In genomic region chr3:89868357-89868756, GRCm38 (mm10) we compare ENCODE assay signal across 7 mouse cellular contexts. TPM values are rescaled to one million over a fixed set of nuclear protein-coding genes. Genes with fewer than 3 reads are reported as not detected.
DNase-seq lines count a peak whose midpoint lies in the region; ATAC-seq and TF ChIP-seq lines count a peak whose summit lies in the region.

No protein-coding gene starts in this region.

- no peak overlapping the region for H3K4me3 ChIP-seq in liver, embryonic 13.5 days (replicated peaks)
- H3K4me3 ChIP-seq in liver, embryonic 12.5 days, result no peak overlapping the region
- no peak overlapping the region for H3K4me3 ChIP-seq in heart, postnatal 0 days (ENCODE audit: low read depth, low read length)
- no peak overlapping the region for H3K4me3 ChIP-seq in midbrain, embryonic 11.5 days (ENCODE audit: low read depth, low read length)

- DNase-seq in liver, embryonic 13.5 days, result no peak
- peak; percentile 40 for DNase-seq in embryo, embryonic 11 days
- no peak for DNase-seq in heart, postnatal 0 days (ENCODE audit: low spot score)
- peak; percentile 41 for DNase-seq in mesoderm, embryonic 11.5 days (ENCODE audit: low read depth, low spot score)
- DNase-seq in spleen, adult 18-20 months, result no peak
- no peak for DNase-seq in midbrain, embryonic 11.5 days (ENCODE audit: low spot score, missing footprints)

- H3K36me3 ChIP-seq in liver, embryonic 13.5 days, result 0 out of 2 replicates have a peak, but pooled peaks cover 5% of the 10 kb centered on the region
- peaks cover 6% of the 10 kb centered on the region for H3K36me3 ChIP-seq in liver, embryonic 12.5 days
- H3K36me3 ChIP-seq in heart, postnatal 0 days (replicated peaks; ENCODE audit: control insufficient read depth, insufficient read depth, low read length), result no peaks in the 10 kb centered on the region
- H3K36me3 ChIP-seq in midbrain, embryonic 11.5 days (ENCODE audit: control insufficient read depth, insufficient read depth, low read length), result no peaks in the 10 kb centered on the region

- H3K9me3 ChIP-seq in liver, embryonic 13.5 days (replicated peaks), result 0 out of 2 replicates have a peak, but pooled peaks cover 7% of the 10 kb centered on the region
- H3K9me3 ChIP-seq in liver, embryonic 12.5 days (replicated peaks), result peaks cover 6% of the 10 kb centered on the region; the same call in 1 of the 2 replicates
- H3K9me3 ChIP-seq in heart, postnatal 0 days (replicated peaks; ENCODE audit: control insufficient read depth, low read length), result peaks cover 5% of the 10 kb centered on the region; the same call in 1 of the 2 replicates
- no peaks in the 10 kb centered on the region for H3K9me3 ChIP-seq in midbrain, embryonic 11.5 days (ENCODE audit: control insufficient read depth, low read length)

- no peaks in the 10 kb centered on the region for H3K27me3 ChIP-seq in liver, embryonic 13.5 days
- H3K27me3 ChIP-seq in liver, embryonic 12.5 days (replicated peaks), result peaks cover 4% of the 10 kb centered on the region; the same call in 1 of the 2 replicates
- no peaks in the 10 kb centered on the region for H3K27me3 ChIP-seq in heart, postnatal 0 days (ENCODE audit: control insufficient read depth, insufficient read depth, low read length)
- H3K27me3 ChIP-seq in midbrain, embryonic 11.5 days (ENCODE audit: control insufficient read depth, insufficient read depth, low read length), result 0 out of 2 replicates have a peak, but pooled peaks cover 2% of the 10 kb centered on the region

- H3K9ac ChIP-seq in liver, embryonic 13.5 days, result no peak overlapping the region
- H3K9ac ChIP-seq in liver, embryonic 12.5 days, result no peak overlapping the region
- no peak overlapping the region for H3K9ac ChIP-seq in heart, postnatal 0 days (replicated peaks; ENCODE audit: low read depth, low read length)
- H3K9ac ChIP-seq in midbrain, embryonic 11.5 days (ENCODE audit: low read length), result no peak overlapping the region

- H3K27ac ChIP-seq in liver, embryonic 13.5 days, result peak overlapping the region; percentile 13; the same call in 1 of the 2 replicates
- H3K27ac ChIP-seq in liver, embryonic 12.5 days, result no peak overlapping the region
- H3K27ac ChIP-seq in heart, postnatal 0 days (ENCODE audit: low read depth), result no peak overlapping the region
- H3K27ac ChIP-seq in midbrain, embryonic 11.5 days (ENCODE audit: low read depth, low read length), result no peak overlapping the region

- H3K4me1 ChIP-seq in liver, embryonic 13.5 days (replicated peaks), result peaks cover 64% of the 10 kb centered on the region
- H3K4me1 ChIP-seq in liver, embryonic 12.5 days, result peaks cover 62% of the 10 kb centered on the region
- H3K4me1 ChIP-seq in heart, postnatal 0 days (ENCODE audit: control insufficient read depth, insufficient read depth), result peaks cover 14% of the 10 kb centered on the region
- H3K4me1 ChIP-seq in midbrain, embryonic 11.5 days (ENCODE audit: control insufficient read depth, insufficient read depth, low read length), result no peaks in the 10 kb centered on the region

- H3K4me2 ChIP-seq in liver, embryonic 13.5 days, result no peak overlapping the region
- H3K4me2 ChIP-seq in liver, embryonic 12.5 days, result no peak overlapping the region
- 0 out of 2 replicates have a peak overlapping the region, but pooled peaks have one; percentile 6 for H3K4me2 ChIP-seq in heart, postnatal 0 days (ENCODE audit: low read depth, low read length)
- no peak overlapping the region for H3K4me2 ChIP-seq in midbrain, embryonic 11.5 days

- WGBS in liver, embryonic 13.5 days (ENCODE audit: insufficient replicate concordance), result 51% methylated on average over 7 of the region's 7 CpGs
- WGBS in liver, embryonic 12.5 days (ENCODE audit: insufficient replicate concordance), result 48% methylated on average over 7 of the region's 7 CpGs
- 6% methylated on average over 7 of the region's 7 CpGs for WGBS in heart, postnatal 0 days
- WGBS in midbrain, embryonic 11.5 days, result 29% methylated on average over 7 of the region's 7 CpGs

- no peak for TF ChIP-seq CTCF in heart, postnatal 0 days (IDR thresholded peaks at IDR 0.05; ENCODE audit: low read depth)

- TF ChIP-seq EP300 in heart, postnatal 0 days (IDR thresholded peaks at IDR 0.05; ENCODE audit: low read depth), result no peak

- ATAC-seq in liver, embryonic 13.5 days (ENCODE audit: low read depth), result no peak
- no peak for ATAC-seq in liver, embryonic 12.5 days
- peak; percentile 52; the same call in 1 of the 2 replicates for ATAC-seq in heart, postnatal 0 days (ENCODE audit: insufficient read depth, low read depth)
- no peak for ATAC-seq in midbrain, embryonic 11.5 days (ENCODE audit: low FRiP score)

RNA-seq across cellular contexts. Expression of gene She, which starts 37.2 kb away (rescaled TPM):
- 1.0 and 1.1 TPM in 2 replicates for polyA plus RNA-seq in liver, embryonic 13.5 days (2015; fragmentation: Nextera tagmentation; extraction: Ambion mirVana)
- polyA plus RNA-seq in liver, embryonic 12.5 days (2016; fragmentation: Nextera tagmentation; extraction: Ambion mirVana), result 2.9 and 3.1 TPM in 2 replicates
- 11.9 and 14.1 TPM in 2 replicates for total RNA-seq in heart, postnatal 0 days (2014; rRNA removed; ENCODE audit: low replicate concordance)
- 4.0 and 4.6 TPM in 2 replicates for polyA plus RNA-seq in heart, postnatal 0 days (2015; fragmentation: Nextera tagmentation; extraction: Ambion mirVana)
- polyA plus RNA-seq in midbrain, embryonic 11.5 days (2014; fragmentation: Nextera tagmentation; extraction: Ambion mirVana), result 2.0 and 2.3 TPM in 2 replicates

RNA-seq across cellular contexts. Expression of gene Il6ra, which starts 44.6 kb away (rescaled TPM):
- 1.9 and 2.2 TPM in 2 replicates for polyA plus RNA-seq in liver, embryonic 13.5 days (2015; fragmentation: Nextera tagmentation; extraction: Ambion mirVana)
- 1.9 and 2.1 TPM in 2 replicates for polyA plus RNA-seq in liver, embryonic 12.5 days (2016; fragmentation: Nextera tagmentation; extraction: Ambion mirVana)
- 2.0 and 3.1 TPM in 2 replicates for total RNA-seq in heart, postnatal 0 days (2014; rRNA removed; ENCODE audit: low replicate concordance)
- polyA plus RNA-seq in heart, postnatal 0 days (2015; fragmentation: Nextera tagmentation; extraction: Ambion mirVana), result 0.92 and 1.1 TPM in 2 replicates
- 0.36 and 0.45 TPM in 2 replicates for polyA plus RNA-seq in midbrain, embryonic 11.5 days (2014; fragmentation: Nextera tagmentation; extraction: Ambion mirVana)

Comparison
In these comparisons a context has a peak if more than half of its experiments do, and no peak if none do; other contexts are left out.
1. DNase-seq: peak in embryo, embryonic 11 days (single experiment) and mesoderm, embryonic 11.5 days (single experiment); none in liver, embryonic 13.5 days (single experiment), heart, postnatal 0 days (single experiment), spleen, adult 18-20 months (0 of 2) and midbrain, embryonic 11.5 days (single experiment).